Mouse (Mus musculus) cerebellum, adult 2 months (tissue): Measurements from ENCODE around the gene Tmem52.
"Not testable (repeated sequence)": the region's sequence is repeated elsewhere in the genome, so short reads cannot be mapped to it uniquely, and the experiment has no call there.

Experiments
- CTCF ChIP-seq: fragments of 200-500 bp; IDR thresholded peaks from 2 replicates; pipeline ENCODE4 v1.5.1; 2011; ENCODE audit warnings: low read depth, mild to moderate bottlenecking, control low read depth, low read length, moderate library complexity, borderline replicate concordance; ENCODE audit not compliant: insufficient read depth
- POLR2A ChIP-seq: fragments of 200-500 bp; IDR thresholded peaks from 2 replicates; pipeline ENCODE4 v1.6.1; 2011; ENCODE audit warnings: low read length, control low read depth, borderline replicate concordance; ENCODE audit not compliant: insufficient read depth

DNA sequence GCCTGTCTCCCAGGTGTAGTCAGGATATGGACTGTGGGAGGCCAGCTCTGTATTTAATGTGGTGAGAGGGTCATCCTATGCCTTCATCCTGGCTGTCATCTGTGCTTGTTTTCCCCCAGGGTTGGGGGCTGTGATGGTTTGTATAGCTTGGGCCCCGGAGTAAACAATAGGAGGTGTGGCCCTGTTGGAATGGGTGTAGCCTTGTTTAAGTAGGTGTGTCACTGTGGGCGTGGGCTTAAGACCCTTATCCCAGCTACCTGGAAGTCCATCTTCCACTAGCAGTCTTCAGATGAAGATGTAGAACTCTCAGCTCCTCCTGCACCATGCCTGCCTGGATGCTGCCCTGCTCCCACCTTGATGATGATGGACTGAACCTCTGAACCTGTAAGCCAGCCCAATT is 4.9 kb downstream of the Tmem52 start:
- TF ChIP-seq CTCF, POLR2A: not testable (repeated sequence)
